Mouse (Mus musculus) right cerebral cortex, postnatal 14 days (tissue): ENCODE data around the gene Urah.
A peak's percentile ranks its signal among the peaks of the same experiment; 100 is the strongest.

Experiments
- DNase-seq: peaks from one replicate; pipeline ENCODE4 v3.0.0; 2022

Gene Urah

GRCm38 (mm10) chr7:140877364-140877763, 42.5 kb downstream of the Urah start:
- DNase-seq: no peak

GRCm38 (mm10) chr7:140879355-140879754, 44.5 kb downstream of the Urah start:
- no peak for DNase-seq

GRCm38 (mm10) chr7:140880419-140880818, 45.6 kb downstream of the Urah start:
- DNase-seq: no peak

- no peak for DNase-seq
These were observed 46.2 kb downstream of the Urah start for GRCm38 (mm10) chr7:140880865-140881515.

GRCm38 (mm10) chr7:140881696-140882468, 47.1 kb downstream of the Urah start, which contains the start of the genes Psmd13 and Sirt3:
Gene Psmd13, plus strand, starts transcription at chr7:140881968.
Gene Sirt3, minus strand, starts transcription at chr7:140882309.
- peak; percentile 96 for DNase-seq

GRCm38 (mm10) chr7:140882469-140882803, 47.6 kb downstream of the Urah start:
- DNase-seq: no peak
